Mouse (Mus musculus): ENCODE results near the gene Pglyrp1. TPM values are rescaled to one million over a fixed set of nuclear protein-coding genes. Genes with fewer than 3 reads are reported as not detected.

Pglyrp1 gene
- polyA plus RNA-seq, 1 experiment from 2014 or later = 3.2 TPM

GRCm38 (mm10) chr7:18909797-18910196 lies 38.7 kb downstream of the Pglyrp1 start:
- H3K36me3 ChIP-seq (ENCODE audit: insufficient read depth, low read length) = no peaks in the 10 kb centered on the region
- WGBS = 5% methylated on average over 17 of the region's 17 CpGs
- peak; percentile 9; the same call in 1 of the 2 replicates for ATAC-seq (replicated peaks; ENCODE audit: low FRiP score, low read depth)

GRCm38 (mm10) chr7:18910241-18910831 lies 39.2 kb downstream of the Pglyrp1 start, which contains the start of gene Ccdc61:
Gene Ccdc61 (minus strand): TSS chr7:18910415.
- Histone ChIP-seq H3K4me3 (replicated peaks; ENCODE audit: low read depth, low read length) (peak within 1 kb of the TSS; percentile 81), H3K9me3 (replicated peaks; ENCODE audit: low read length) (no peaks in the 10 kb centered on the region), H3K27me3 (ENCODE audit: insufficient read depth, low read length) (no peaks in the 10 kb centered on the region), H3K4me2 (ENCODE audit: low read length) (peak within 1 kb of the TSS; percentile 72), H3K9ac (ENCODE audit: low read depth, low read length) (peak within 1 kb of the TSS; percentile 71), H3K4me1 (replicated peaks; ENCODE audit: insufficient read depth, low read length) (peaks cover 8% of the 10 kb centered on the region; the same call in 1 of the 2 replicates), H3K36me3 (ENCODE audit: insufficient read depth, low read length) (no peaks in the 10 kb centered on the region), H3K27ac (no peak within 1 kb of the TSS)
- DNase-seq (ENCODE audit: low spot score) (peak; percentile 99), ATAC-seq (replicated peaks; ENCODE audit: low FRiP score, low read depth) (peak; percentile 99)
- WGBS = under 1% methylated on average over 33 of the region's 33 CpGs
- no peak for TF ChIP-seq CTCF (IDR thresholded peaks at IDR 0.05; ENCODE audit: low read depth)

More at GRCm38 (mm10) chr7:18909797-18910196, 38.7 kb downstream of the Pglyrp1 start:
- H3K27ac ChIP-seq = no peak overlapping the region
- no peak for DNase-seq (ENCODE audit: low spot score)
- peak overlapping the region; percentile 71 for H3K9ac ChIP-seq (ENCODE audit: low read depth, low read length)
- peak overlapping the region; percentile 81 for H3K4me3 ChIP-seq (replicated peaks; ENCODE audit: low read depth, low read length)
- peak overlapping the region; percentile 72 for H3K4me2 ChIP-seq (ENCODE audit: low read length)
- TF ChIP-seq CTCF (IDR thresholded peaks at IDR 0.05; ENCODE audit: low read depth) = no peak
- no peaks in the 10 kb centered on the region for H3K9me3 ChIP-seq (replicated peaks; ENCODE audit: low read length)
- H3K4me1 ChIP-seq (replicated peaks; ENCODE audit: insufficient read depth, low read length) = peaks cover 8% of the 10 kb centered on the region; the same call in 1 of the 2 replicates
- no peaks in the 10 kb centered on the region for H3K27me3 ChIP-seq (ENCODE audit: insufficient read depth, low read length)

GRCm38 (mm10) chr7:18916254-18916653 lies 45.1 kb downstream of the Pglyrp1 start:
- no peak for ATAC-seq (replicated peaks; ENCODE audit: low FRiP score, low read depth)
- Histone ChIP-seq H3K27ac (no peak overlapping the region), H3K9ac (ENCODE audit: low read depth, low read length) (no peak overlapping the region), H3K4me3 (replicated peaks; ENCODE audit: low read depth, low read length) (no peak overlapping the region), H3K9me3 (replicated peaks; ENCODE audit: low read length) (no peaks in the 10 kb centered on the region), H3K4me1 (replicated peaks; ENCODE audit: insufficient read depth, low read length) (no peaks in the 10 kb centered on the region), H3K4me2 (ENCODE audit: low read length) (no peak overlapping the region), H3K36me3 (ENCODE audit: insufficient read depth, low read length) (no peaks in the 10 kb centered on the region), H3K27me3 (ENCODE audit: insufficient read depth, low read length) (no peaks in the 10 kb centered on the region)
- TF ChIP-seq CTCF (IDR thresholded peaks at IDR 0.05; ENCODE audit: low read depth) = no peak
- DNase-seq (ENCODE audit: low spot score) = no peak
- 65% methylated on average over 4 of the region's 4 CpGs for WGBS

GRCm38 (mm10) chr7:18917931-18918330 lies 46.8 kb downstream of the Pglyrp1 start:
- no peak for TF ChIP-seq CTCF (IDR thresholded peaks at IDR 0.05; ENCODE audit: low read depth)
- Histone ChIP-seq H3K4me2 (ENCODE audit: low read length) (no peak overlapping the region), H3K27me3 (ENCODE audit: insufficient read depth, low read length) (no peaks in the 10 kb centered on the region), H3K9me3 (replicated peaks; ENCODE audit: low read length) (no peaks in the 10 kb centered on the region), H3K36me3 (ENCODE audit: insufficient read depth, low read length) (no peaks in the 10 kb centered on the region), H3K4me1 (replicated peaks; ENCODE audit: insufficient read depth, low read length) (no peaks in the 10 kb centered on the region), H3K4me3 (replicated peaks; ENCODE audit: low read depth, low read length) (no peak overlapping the region), H3K27ac (no peak overlapping the region), H3K9ac (ENCODE audit: low read depth, low read length) (no peak overlapping the region)
- WGBS = 59% methylated on average over 3 of the region's 3 CpGs
- DNase-seq (ENCODE audit: low spot score) (no peak), ATAC-seq (replicated peaks; ENCODE audit: low FRiP score, low read depth) (no peak)

GRCm38 (mm10) chr7:18921069-18921468 lies 49.9 kb downstream of the Pglyrp1 start:
- H3K4me2 ChIP-seq (ENCODE audit: low read length) = no peak overlapping the region
- no peaks in the 10 kb centered on the region for H3K36me3 ChIP-seq (ENCODE audit: insufficient read depth, low read length)
- no peak for TF ChIP-seq CTCF (IDR thresholded peaks at IDR 0.05; ENCODE audit: low read depth)
- H3K9me3 ChIP-seq (replicated peaks; ENCODE audit: low read length) = no peaks in the 10 kb centered on the region
- H3K27me3 ChIP-seq (ENCODE audit: insufficient read depth, low read length) = peaks cover 16% of the 10 kb centered on the region
- H3K27ac ChIP-seq = no peak overlapping the region
- under 1% methylated on average over 12 of the region's 12 CpGs for WGBS
- DNase-seq (ENCODE audit: low spot score) (peak; percentile 42), ATAC-seq (replicated peaks; ENCODE audit: low FRiP score, low read depth) (no peak)
- H3K4me3 ChIP-seq (replicated peaks; ENCODE audit: low read depth, low read length) = no peak overlapping the region
- peaks cover 7% of the 10 kb centered on the region; the same call in 1 of the 2 replicates for H3K4me1 ChIP-seq (replicated peaks; ENCODE audit: insufficient read depth, low read length)
- H3K9ac ChIP-seq (ENCODE audit: low read depth, low read length) = no peak overlapping the region

- Histone ChIP-seq H3K27ac (no peak overlapping the region), H3K9ac (ENCODE audit: low read depth, low read length) (no peak overlapping the region), H3K4me3 (replicated peaks; ENCODE audit: low read depth, low read length) (no peak overlapping the region), H3K27me3 (ENCODE audit: insufficient read depth, low read length) (peaks cover 29% of the 10 kb centered on the region), H3K4me1 (replicated peaks; ENCODE audit: insufficient read depth, low read length) (peaks cover 8% of the 10 kb centered on the region; the same call in 1 of the 2 replicates), H3K4me2 (ENCODE audit: low read length) (no peak overlapping the region), H3K36me3 (ENCODE audit: insufficient read depth, low read length) (no peaks in the 10 kb centered on the region), H3K9me3 (replicated peaks; ENCODE audit: low read length) (no peaks in the 10 kb centered on the region)
- no peak for TF ChIP-seq CTCF (IDR thresholded peaks at IDR 0.05; ENCODE audit: low read depth)
- ATAC-seq (replicated peaks; ENCODE audit: low FRiP score, low read depth) = no peak
- no peak for DNase-seq (ENCODE audit: low spot score)
- 43% methylated on average over 5 of the region's 5 CpGs for WGBS
Measured at GRCm38 (mm10) chr7:18922807-18923206, 51.7 kb downstream of the Pglyrp1 start.
